Mouse (Mus musculus): ENCODE results near the gene Lce3e. TPM values are rescaled to one million over a fixed set of nuclear protein-coding genes. Genes with fewer than 3 reads are reported as not detected.

The Lce3e gene
- polyA plus RNA-seq (2016; fragmentation: Nextera tagmentation; extraction: Ambion mirVana) = not detected in 2 replicates

GRCm38 (mm10) chr3:92966761-92967160 lies at the start of gene Lce3e:
Gene Lce3e (plus strand): TSS chr3:92967061.
- Histone ChIP-seq H3K27ac (no peak within 1 kb of the TSS), H3K4me1 (no peaks in the 10 kb centered on the region), H3K27me3 (ENCODE audit: insufficient read depth, poor library complexity, severe bottlenecking) (no peaks in the 10 kb centered on the region), H3K4me3 (no peak within 1 kb of the TSS), H3K36me3 (no peaks in the 10 kb centered on the region), H3K9me3 (no peaks in the 10 kb centered on the region)
- 82% methylated on average over 2 of the region's 2 CpGs for WGBS
- DNase-seq (ENCODE audit: low spot score) = no peak

- Histone ChIP-seq H3K9me3 (no peaks in the 10 kb centered on the region), H3K27me3 (ENCODE audit: insufficient read depth, poor library complexity, severe bottlenecking) (no peaks in the 10 kb centered on the region), H3K4me3 (no peak overlapping the region), H3K27ac (no peak overlapping the region), H3K4me1 (no peaks in the 10 kb centered on the region), H3K36me3 (no peaks in the 10 kb centered on the region)
- 56% methylated on average over 4 of the region's 4 CpGs for WGBS
- no peak for DNase-seq (ENCODE audit: low spot score)
These were observed 46.5 kb upstream of the Lce3e start for GRCm38 (mm10) chr3:92920364-92920763.

GRCm38 (mm10) chr3:92926130-92926529 lies 40.7 kb upstream of the Lce3e start, which contains the start of gene Lce3a:
Gene Lce3a (minus strand): TSS chr3:92926230.
- Histone ChIP-seq H3K9me3 (no peaks in the 10 kb centered on the region), H3K4me3 (no peak within 1 kb of the TSS), H3K4me1 (no peaks in the 10 kb centered on the region), H3K27me3 (ENCODE audit: insufficient read depth, poor library complexity, severe bottlenecking) (no peaks in the 10 kb centered on the region), H3K36me3 (no peaks in the 10 kb centered on the region), H3K27ac (no peak within 1 kb of the TSS)
- WGBS = 42% methylated on average over 2 of the region's 2 CpGs
- no peak for DNase-seq (ENCODE audit: low spot score)

- Histone ChIP-seq H3K4me3 (no peak within 1 kb of the TSS), H3K27ac (no peak within 1 kb of the TSS), H3K36me3 (no peaks in the 10 kb centered on the region), H3K27me3 (ENCODE audit: insufficient read depth, poor library complexity, severe bottlenecking) (no peaks in the 10 kb centered on the region), H3K9me3 (no peaks in the 10 kb centered on the region), H3K4me1 (no peaks in the 10 kb centered on the region)
- no peak for DNase-seq (ENCODE audit: low spot score)
- WGBS = 53% methylated on average over 2 of the region's 2 CpGs
These were observed 34.2 kb upstream of the Lce3e start, which contains the start of gene Lce3b for GRCm38 (mm10) chr3:92932679-92933078. Gene Lce3b (plus strand): TSS chr3:92932979.

GRCm38 (mm10) chr3:92944186-92944585 lies 22.7 kb upstream of the Lce3e start, which contains the start of gene Lce3c:
Gene Lce3c (plus strand): TSS chr3:92944486.
- Histone ChIP-seq H3K27ac (no peak within 1 kb of the TSS), H3K36me3 (no peaks in the 10 kb centered on the region), H3K4me1 (no peaks in the 10 kb centered on the region), H3K9me3 (no peaks in the 10 kb centered on the region), H3K4me3 (no peak within 1 kb of the TSS), H3K27me3 (ENCODE audit: insufficient read depth, poor library complexity, severe bottlenecking) (no peaks in the 10 kb centered on the region)
- 67% methylated on average over 1 of the region's 1 CpGs for WGBS
- DNase-seq (ENCODE audit: low spot score) = no peak

GRCm38 (mm10) chr3:92957090-92957489 lies 9.8 kb upstream of the Lce3e start, which contains the start of gene Lce3d:
Gene Lce3d (plus strand): TSS chr3:92957390.
- no peak within 1 kb of the TSS for H3K27ac ChIP-seq
- no peaks in the 10 kb centered on the region for H3K4me1 ChIP-seq
- H3K36me3 ChIP-seq = no peaks in the 10 kb centered on the region
- no peak within 1 kb of the TSS for H3K4me3 ChIP-seq
- no peaks in the 10 kb centered on the region for H3K27me3 ChIP-seq (ENCODE audit: insufficient read depth, poor library complexity, severe bottlenecking)
- no peaks in the 10 kb centered on the region for H3K9me3 ChIP-seq
- WGBS = 96% methylated on average over 1 of the region's 1 CpGs
- DNase-seq (ENCODE audit: low spot score) = no peak

GRCm38 (mm10) chr3:92978484-92978883 lies 11.6 kb downstream of the Lce3e start:
- Histone ChIP-seq H3K36me3 (no peaks in the 10 kb centered on the region), H3K4me3 (no peak overlapping the region), H3K9me3 (no peaks in the 10 kb centered on the region), H3K27me3 (ENCODE audit: insufficient read depth, poor library complexity, severe bottlenecking) (no peaks in the 10 kb centered on the region), H3K27ac (no peak overlapping the region), H3K4me1 (no peaks in the 10 kb centered on the region)
- WGBS = 74% methylated on average over 2 of the region's 2 CpGs
- no peak for DNase-seq (ENCODE audit: low spot score)

- Histone ChIP-seq H3K27ac (no peak within 1 kb of the TSS), H3K27me3 (ENCODE audit: insufficient read depth, poor library complexity, severe bottlenecking) (no peaks in the 10 kb centered on the region), H3K36me3 (no peaks in the 10 kb centered on the region), H3K4me3 (no peak within 1 kb of the TSS), H3K9me3 (no peaks in the 10 kb centered on the region), H3K4me1 (no peaks in the 10 kb centered on the region)
- no peak for DNase-seq (ENCODE audit: low spot score)
These were observed 25.1 kb downstream of the Lce3e start, which contains the start of gene Lce3f for GRCm38 (mm10) chr3:92991926-92992325. Gene Lce3f (plus strand): TSS chr3:92992226.

GRCm38 (mm10) chr3:92998691-92999090 lies 31.8 kb downstream of the Lce3e start:
- Histone ChIP-seq H3K9me3 (no peaks in the 10 kb centered on the region), H3K27ac (no peak overlapping the region), H3K27me3 (ENCODE audit: insufficient read depth, poor library complexity, severe bottlenecking) (no peaks in the 10 kb centered on the region), H3K4me3 (no peak overlapping the region), H3K36me3 (no peaks in the 10 kb centered on the region), H3K4me1 (no peaks in the 10 kb centered on the region)
- peak; percentile 81 for DNase-seq (ENCODE audit: low spot score)
- WGBS = 4% methylated on average over 7 of the region's 7 CpGs

GRCm38 (mm10) chr3:93000621-93001020 lies 33.8 kb downstream of the Lce3e start:
- Histone ChIP-seq H3K9me3 (no peaks in the 10 kb centered on the region), H3K4me3 (no peak overlapping the region), H3K4me1 (no peaks in the 10 kb centered on the region), H3K27ac (no peak overlapping the region), H3K36me3 (no peaks in the 10 kb centered on the region), H3K27me3 (ENCODE audit: insufficient read depth, poor library complexity, severe bottlenecking) (no peaks in the 10 kb centered on the region)
- WGBS = 67% methylated on average over 3 of the region's 3 CpGs
- DNase-seq (ENCODE audit: low spot score) = no peak

GRCm38 (mm10) chr3:93002843-93003242 lies 36.0 kb downstream of the Lce3e start:
- Histone ChIP-seq H3K9me3 (no peaks in the 10 kb centered on the region), H3K4me3 (no peak overlapping the region), H3K36me3 (no peaks in the 10 kb centered on the region), H3K27ac (no peak overlapping the region), H3K27me3 (ENCODE audit: insufficient read depth, poor library complexity, severe bottlenecking) (no peaks in the 10 kb centered on the region), H3K4me1 (no peaks in the 10 kb centered on the region)
- 74% methylated on average over 4 of the region's 4 CpGs for WGBS
- no peak for DNase-seq (ENCODE audit: low spot score)

GRCm38 (mm10) chr3:93014378-93014801 lies 47.5 kb downstream of the Lce3e start:
- H3K4me1 ChIP-seq = 0 out of 2 replicates have a peak, but pooled peaks cover 8% of the 10 kb centered on the region
- peak overlapping the region; percentile 65 for H3K4me3 ChIP-seq
- DNase-seq (ENCODE audit: low spot score) = peak; percentile 82
- no peaks in the 10 kb centered on the region for H3K9me3 ChIP-seq
- peak overlapping the region; percentile 73 for H3K27ac ChIP-seq
- WGBS = 2% methylated on average over 24 of the region's 24 CpGs
- H3K27me3 ChIP-seq (ENCODE audit: insufficient read depth, poor library complexity, severe bottlenecking) = peaks cover 21% of the 10 kb centered on the region
- no peaks in the 10 kb centered on the region for H3K36me3 ChIP-seq

GRCm38 (mm10) chr3:93014871-93015270 lies 48.0 kb downstream of the Lce3e start:
- no peak for DNase-seq (ENCODE audit: low spot score)
- H3K27ac ChIP-seq = no peak overlapping the region; the same call in 1 of the 2 replicates
- 38% methylated on average over 5 of the region's 5 CpGs for WGBS
- H3K36me3 ChIP-seq = no peaks in the 10 kb centered on the region
- H3K4me1 ChIP-seq = 0 out of 2 replicates have a peak, but pooled peaks cover 8% of the 10 kb centered on the region
- H3K9me3 ChIP-seq = no peaks in the 10 kb centered on the region
- peaks cover 21% of the 10 kb centered on the region for H3K27me3 ChIP-seq (ENCODE audit: insufficient read depth, poor library complexity, severe bottlenecking)
- H3K4me3 ChIP-seq = peak overlapping the region; percentile 65
